Mouse (Mus musculus) embryonic facial prominence, embryonic 15.5 days (tissue): Measurements from ENCODE around the gene Bspry. TPM values are rescaled to one million over a fixed set of nuclear protein-coding genes. Genes with fewer than 3 reads are reported as not detected.

Source experiments
- ATAC-seq: fragments of 200-750 bp; cut with Nextera tagmentation; 2 replicates; pipeline ENCODE4 v1.8.0; 2017; ENCODE audit warnings: low read depth, moderate TSS enrichment; ENCODE audit not compliant: insufficient number of reproducible peaks, low FRiP score, low TSS enrichment
- H3K27ac ChIP-seq: fragments of 300-500 bp; sonication (generic); replicated peaks from 2 replicates; pipeline ENCODE4 v1.5.1; 2015; ENCODE audit warnings: mild to moderate bottlenecking, inconsistent platforms
- H3K27me3 ChIP-seq: fragments of 300-500 bp; sonication (generic); 2 replicates; pipeline ENCODE4 v1.6.1; 2015; ENCODE audit warnings: inconsistent platforms
- H3K36me3 ChIP-seq: fragments of 300-500 bp; sonication (generic); 2 replicates; pipeline ENCODE4 v1.6.1; 2015; ENCODE audit warnings: mild to moderate bottlenecking, inconsistent platforms
- H3K4me1 ChIP-seq: fragments of 300-500 bp; sonication (generic); 2 replicates; pipeline ENCODE4 v1.6.1; 2015; ENCODE audit warnings: inconsistent platforms
- H3K4me2 ChIP-seq: fragments of 300-500 bp; sonication (generic); replicated peaks from 2 replicates; pipeline ENCODE4 v1.6.1; 2015; ENCODE audit warnings: mild to moderate bottlenecking, inconsistent platforms
- H3K4me3 ChIP-seq: fragments of 300-500 bp; sonication (generic); replicated peaks from 2 replicates; pipeline ENCODE4 v1.5.1; 2015; ENCODE audit warnings: mild to moderate bottlenecking, inconsistent platforms
- H3K9ac ChIP-seq: fragments of 300-500 bp; sonication (generic); 2 replicates; pipeline ENCODE4 v1.6.1; 2015; ENCODE audit warnings: inconsistent platforms
- H3K9me3 ChIP-seq: fragments of 300-500 bp; sonication (generic); replicated peaks from 2 replicates; pipeline ENCODE4 v1.6.1; 2016; ENCODE audit warnings: inconsistent platforms
- WGBS: fragments of 180-500 bp; shearing (Covaris S2); methylation state at CpG from one replicate; pipeline ENCODE4 v1.1.7; 2015; 5-methylcytosine and 5-hydroxymethylcytosine counted together
- polyA plus RNA-seq: library from polyadenylated mRNA; unstranded; fragments of >200 nt; fragmentation: Nextera tagmentation; extraction: Ambion mirVana; gene quantifications from 2 replicates; pipeline ENCODE4 v1.2.1, GENCODE M21; 2015

Bspry gene
- 14.5 and 16.3 TPM in 2 replicates for polyA plus RNA-seq

- 0 out of 2 replicates have a peak within 1 kb of the TSS, but pooled peaks have one; percentile 9 for H3K9ac ChIP-seq
- no peaks in the 10 kb centered on the region for H3K27me3 ChIP-seq
- 2% methylated on average over 71 of the region's 71 CpGs for WGBS
Observed at GRCm38 (mm10) chr4:62479937-62480708, at the start of gene Bspry. Bspry (plus strand) TSS chr4:62480053.

GRCm38 (mm10) chr4:62430678-62431077 is 49.2 kb upstream of the Bspry start:
- no peak overlapping the region for H3K4me2 ChIP-seq
- H3K4me1 ChIP-seq = no peaks in the 10 kb centered on the region
- no peaks in the 10 kb centered on the region for H3K9me3 ChIP-seq
- H3K4me3 ChIP-seq = no peak overlapping the region
- no peak for ATAC-seq
- H3K36me3 ChIP-seq = 0 out of 2 replicates have a peak, but pooled peaks cover 8% of the 10 kb centered on the region
- H3K9ac ChIP-seq = no peak overlapping the region
- no peak overlapping the region for H3K27ac ChIP-seq
- H3K27me3 ChIP-seq = no peaks in the 10 kb centered on the region

More at GRCm38 (mm10) chr4:62479937-62480708, at the start of gene Bspry:
- Histone ChIP-seq H3K4me3 (peak within 1 kb of the TSS; percentile 46), H3K27ac (0 out of 2 replicates have a peak within 1 kb of the TSS, but pooled peaks have one; percentile 41), H3K9me3 (no peaks in the 10 kb centered on the region), H3K4me1 (peaks cover 11% of the 10 kb centered on the region; the same call in 1 of the 2 replicates), H3K36me3 (no peaks in the 10 kb centered on the region), H3K4me2 (peak within 1 kb of the TSS; percentile 82)
- peak; percentile 73 for ATAC-seq

GRCm38 (mm10) chr4:62431522-62431921 is 48.3 kb upstream of the Bspry start:
- Histone ChIP-seq H3K36me3 (no peaks in the 10 kb centered on the region), H3K9ac (no peak overlapping the region), H3K4me2 (no peak overlapping the region), H3K27ac (no peak overlapping the region), H3K27me3 (no peaks in the 10 kb centered on the region), H3K4me1 (no peaks in the 10 kb centered on the region), H3K9me3 (no peaks in the 10 kb centered on the region), H3K4me3 (no peak overlapping the region)
- 79% methylated on average over 4 of the region's 4 CpGs for WGBS
- ATAC-seq = no peak

GRCm38 (mm10) chr4:62433939-62434870 is 45.6 kb upstream of the Bspry start:
- H3K27ac ChIP-seq = no peak overlapping the region
- no peak for ATAC-seq
- H3K9ac ChIP-seq = no peak overlapping the region
- WGBS = 72% methylated on average over 7 of the region's 7 CpGs
- no peaks in the 10 kb centered on the region for H3K4me1 ChIP-seq
- no peak overlapping the region for H3K4me3 ChIP-seq
- H3K36me3 ChIP-seq = no peaks in the 10 kb centered on the region
- no peak overlapping the region for H3K4me2 ChIP-seq
- no peaks in the 10 kb centered on the region for H3K9me3 ChIP-seq
- H3K27me3 ChIP-seq = no peaks in the 10 kb centered on the region

- H3K4me1 ChIP-seq = no peaks in the 10 kb centered on the region
- H3K36me3 ChIP-seq = no peaks in the 10 kb centered on the region
- no peaks in the 10 kb centered on the region for H3K27me3 ChIP-seq
- 78% methylated on average over 6 of the region's 6 CpGs for WGBS
- no peak within 1 kb of the TSS for H3K4me3 ChIP-seq
- no peak within 1 kb of the TSS for H3K27ac ChIP-seq
- ATAC-seq = no peak
- H3K9ac ChIP-seq = no peak within 1 kb of the TSS
- H3K4me2 ChIP-seq = no peak within 1 kb of the TSS
- no peaks in the 10 kb centered on the region for H3K9me3 ChIP-seq
Observed at GRCm38 (mm10) chr4:62435081-62435480, 44.8 kb upstream of the Bspry start, which contains the start of gene Rnf183. Rnf183 (minus strand) TSS chr4:62435252.

- H3K4me1 ChIP-seq = no peaks in the 10 kb centered on the region
- H3K27ac ChIP-seq = no peak overlapping the region
- H3K4me2 ChIP-seq = no peak overlapping the region
- H3K9ac ChIP-seq = no peak overlapping the region
- ATAC-seq = no peak
- H3K36me3 ChIP-seq = no peaks in the 10 kb centered on the region
- H3K27me3 ChIP-seq = no peaks in the 10 kb centered on the region
- 83% methylated on average over 3 of the region's 3 CpGs for WGBS
- H3K9me3 ChIP-seq = no peaks in the 10 kb centered on the region
- H3K4me3 ChIP-seq = no peak overlapping the region
Observed at GRCm38 (mm10) chr4:62437256-62437778, 42.5 kb upstream of the Bspry start.

GRCm38 (mm10) chr4:62437871-62438270 is 42.0 kb upstream of the Bspry start:
- no peak for ATAC-seq
- no peak overlapping the region for H3K9ac ChIP-seq
- H3K4me1 ChIP-seq = no peaks in the 10 kb centered on the region
- no peaks in the 10 kb centered on the region for H3K36me3 ChIP-seq
- no peaks in the 10 kb centered on the region for H3K9me3 ChIP-seq
- H3K4me3 ChIP-seq = no peak overlapping the region
- no peaks in the 10 kb centered on the region for H3K27me3 ChIP-seq
- H3K4me2 ChIP-seq = no peak overlapping the region
- H3K27ac ChIP-seq = no peak overlapping the region
- 79% methylated on average over 7 of the region's 7 CpGs for WGBS

- 67% methylated on average over 4 of the region's 4 CpGs for WGBS
- H3K9me3 ChIP-seq = no peaks in the 10 kb centered on the region
- H3K9ac ChIP-seq = no peak overlapping the region
- no peak for ATAC-seq
- no peak overlapping the region for H3K4me2 ChIP-seq
- no peaks in the 10 kb centered on the region for H3K27me3 ChIP-seq
- no peak overlapping the region for H3K27ac ChIP-seq
- no peak overlapping the region for H3K4me3 ChIP-seq
- no peaks in the 10 kb centered on the region for H3K36me3 ChIP-seq
- H3K4me1 ChIP-seq = no peaks in the 10 kb centered on the region
Observed at GRCm38 (mm10) chr4:62439793-62440192, 40.1 kb upstream of the Bspry start.

GRCm38 (mm10) chr4:62440544-62440943 is 39.3 kb upstream of the Bspry start:
- Histone ChIP-seq H3K4me1 (no peaks in the 10 kb centered on the region), H3K4me2 (no peak overlapping the region), H3K4me3 (no peak overlapping the region), H3K27ac (no peak overlapping the region), H3K27me3 (no peaks in the 10 kb centered on the region), H3K9ac (no peak overlapping the region), H3K9me3 (no peaks in the 10 kb centered on the region), H3K36me3 (no peaks in the 10 kb centered on the region)
- WGBS = 71% methylated on average over 4 of the region's 4 CpGs
- ATAC-seq = no peak

- Histone ChIP-seq H3K36me3 (no peaks in the 10 kb centered on the region), H3K4me3 (no peak overlapping the region), H3K9ac (no peak overlapping the region), H3K4me2 (no peak overlapping the region), H3K4me1 (no peaks in the 10 kb centered on the region), H3K27me3 (no peaks in the 10 kb centered on the region), H3K27ac (no peak overlapping the region), H3K9me3 (no peaks in the 10 kb centered on the region)
- 58% methylated on average over 4 of the region's 4 CpGs for WGBS
- no peak for ATAC-seq
Observed at GRCm38 (mm10) chr4:62440986-62441385, 38.9 kb upstream of the Bspry start.

- Histone ChIP-seq H3K4me2 (no peak overlapping the region), H3K4me1 (0 out of 2 replicates have a peak, but pooled peaks cover 11% of the 10 kb centered on the region), H3K9me3 (no peaks in the 10 kb centered on the region), H3K4me3 (no peak overlapping the region), H3K36me3 (no peaks in the 10 kb centered on the region), H3K9ac (no peak overlapping the region), H3K27me3 (no peaks in the 10 kb centered on the region), H3K27ac (no peak overlapping the region)
- 48% methylated on average over 5 of the region's 5 CpGs for WGBS
- no peak for ATAC-seq
Observed at GRCm38 (mm10) chr4:62454995-62455394, 24.9 kb upstream of the Bspry start.
